Comparison of ENCODE assay signal across 26 mouse cellular contexts in genomic region chr11:104237958-104238747, GRCm38 (mm10). TPM values are rescaled to one million over a fixed set of nuclear protein-coding genes. Genes with fewer than 3 reads are reported as not detected.
DNase-seq lines count a peak whose midpoint lies in the region; ATAC-seq and TF ChIP-seq lines count a peak whose summit lies in the region.
"Had no signal": no experiment of that assay in that cellular context is flagged by ENCODE, and none has a peak within 500 bp of the region (broad histone marks: within the 10 kb centered on the region; RNA-seq: fewer than 3 reads in every experiment).

No protein-coding gene starts in this region.

- no peak for TF ChIP-seq POLR2A in liver, adult 2 months (IDR thresholded peaks at IDR 0.05; ENCODE audit: extremely low read depth, insufficient read depth, low read length)

- H3K79me2 ChIP-seq in liver, adult 2 months (ENCODE audit: control insufficient read depth, insufficient read depth, low read length) = no peaks in the 10 kb centered on the region

- ATAC-seq in hindbrain, embryonic 13.5 days (ENCODE audit: low FRiP score) = no peak
- ATAC-seq in hindbrain, embryonic 16.5 days = no peak
- ATAC-seq in liver, postnatal 0 days = no peak
- peak; percentile 68 for ATAC-seq in Patski
- ATAC-seq: CD4-positive, CD25-positive, alpha-beta regulatory T cell, adult 4 months; forebrain, embryonic 15.5 days; inflammation-experienced regulatory T-cells, adult 6 months had no signal

- TF ChIP-seq CTCF in liver, adult 2 months (IDR thresholded peaks at IDR 0.05; ENCODE audit: low read depth, low read length) = no peak
- TF ChIP-seq CTCF in liver, postnatal 0 days (IDR thresholded peaks at IDR 0.05; ENCODE audit: low read depth) = no peak
- TF ChIP-seq CTCF in Patski (IDR thresholded peaks at IDR 0.05) = no peak

- WGBS in hindbrain, embryonic 13.5 days = 59% methylated on average over 13 of the region's 13 CpGs
- 65% methylated on average over 13 of the region's 13 CpGs for WGBS in hindbrain, embryonic 16.5 days
- 65% methylated on average over 13 of the region's 13 CpGs for WGBS in liver, adult 2 months
- WGBS in liver, postnatal 0 days (ENCODE audit: insufficient replicate concordance) = 53% methylated on average over 13 of the region's 13 CpGs

- H3K9ac ChIP-seq in hindbrain, embryonic 13.5 days = no peak overlapping the region
- H3K9ac ChIP-seq in hindbrain, embryonic 16.5 days (ENCODE audit: low read depth, low read length) = no peak overlapping the region
- H3K9ac ChIP-seq in liver, adult 2 months (ENCODE audit: low read depth, low read length) = no peak overlapping the region
- no peak overlapping the region for H3K9ac ChIP-seq in liver, postnatal 0 days (replicated peaks)
- H3K9ac ChIP-seq: embryonic facial prominence, embryonic 15.5 days; forebrain, embryonic 15.5 days; liver, embryonic 14.5 days had no signal

- no peaks in the 10 kb centered on the region for H3K9me3 ChIP-seq in hindbrain, embryonic 13.5 days
- no peaks in the 10 kb centered on the region for H3K9me3 ChIP-seq in hindbrain, embryonic 16.5 days (ENCODE audit: control insufficient read depth, low read length)
- no peaks in the 10 kb centered on the region for H3K9me3 ChIP-seq in liver, postnatal 0 days (ENCODE audit: low read length)
- H3K9me3 ChIP-seq: embryonic facial prominence, embryonic 15.5 days; forebrain, embryonic 15.5 days; hindbrain, embryonic 10.5 days had no signal

- in situ Hi-C loops in Patski (cut with MboI; ENCODE audit: low pct_unique_long_range_greater_than_20kb) = no loop called here

- peaks cover 16% of the 10 kb centered on the region for H3K27me3 ChIP-seq in hindbrain, embryonic 13.5 days
- H3K27me3 ChIP-seq in hindbrain, embryonic 16.5 days (replicated peaks; ENCODE audit: control insufficient read depth, insufficient read depth, low read length) = no peaks in the 10 kb centered on the region
- no peaks in the 10 kb centered on the region; the same call in 1 of the 2 replicates for H3K27me3 ChIP-seq in liver, adult 2 months (ENCODE audit: control insufficient read depth, insufficient read depth, low read length)
- peaks cover 34% of the 10 kb centered on the region for H3K27me3 ChIP-seq in liver, postnatal 0 days (ENCODE audit: insufficient read depth, low read length)
- H3K27me3 ChIP-seq in Patski = no peaks in the 10 kb centered on the region
- H3K27me3 ChIP-seq: forebrain, embryonic 15.5 days had no signal

- no peak overlapping the region for H3K4me3 ChIP-seq in hindbrain, embryonic 13.5 days
- no peak overlapping the region for H3K4me3 ChIP-seq in hindbrain, embryonic 16.5 days (ENCODE audit: low read length)
- H3K4me3 ChIP-seq in liver, adult 2 months (ENCODE audit: insufficient read depth, low read depth, low read length) = no peak overlapping the region
- H3K4me3 ChIP-seq in liver, postnatal 0 days (ENCODE audit: low read depth, low read length) = no peak overlapping the region
- H3K4me3 ChIP-seq: embryonic facial prominence, embryonic 15.5 days; forebrain, embryonic 15.5 days; hindbrain, embryonic 10.5 days had no signal

- no peaks in the 10 kb centered on the region for H3K36me3 ChIP-seq in hindbrain, embryonic 13.5 days
- no peaks in the 10 kb centered on the region for H3K36me3 ChIP-seq in hindbrain, embryonic 16.5 days (ENCODE audit: control insufficient read depth, insufficient read depth, low read length)
- no peaks in the 10 kb centered on the region for H3K36me3 ChIP-seq in liver, adult 2 months (ENCODE audit: control insufficient read depth, insufficient read depth, low read length)
- H3K36me3 ChIP-seq in liver, postnatal 0 days (replicated peaks; ENCODE audit: insufficient read depth, low read length) = no peaks in the 10 kb centered on the region
- H3K36me3 ChIP-seq: embryonic facial prominence, embryonic 15.5 days; forebrain, embryonic 15.5 days; hindbrain, embryonic 10.5 days had no signal

- peak; percentile 37 for DNase-seq in cerebellum, adult 9-10 months
- no peak for DNase-seq in cerebellum, postnatal 25 days
- peak; percentile 8 for DNase-seq in liver, adult 2 months (ENCODE audit: extremely low read depth, low read depth, low spot score)
- DNase-seq in liver, postnatal 0 days = no peak
- no peak for DNase-seq in Patski (ENCODE audit: low read depth, low spot score)
- DNase-seq in spleen, postnatal 36 days (ENCODE audit: low spot score in 2 of 2) = no peak
- DNase-seq: thymus, adult 18-20 months; thymus, postnatal 36 days had no signal

- H3K27ac ChIP-seq in hindbrain, embryonic 13.5 days = no peak overlapping the region
- H3K27ac ChIP-seq in hindbrain, embryonic 16.5 days (ENCODE audit: low read depth, low read length) = no peak overlapping the region
- no peak overlapping the region for H3K27ac ChIP-seq in liver, adult 2 months (replicated peaks; ENCODE audit: insufficient read depth, low read depth, low read length)
- no peak overlapping the region for H3K27ac ChIP-seq in liver, postnatal 0 days (ENCODE audit: low read depth)
- H3K27ac ChIP-seq: embryonic facial prominence, embryonic 15.5 days; forebrain, embryonic 15.5 days; hindbrain, embryonic 10.5 days; liver, embryonic 14.5 days; macrophage had no signal

- POLR2A ChIA-PET in Patski (lab: Charles Lee) = interaction anchor here (1.2 kb wide), 1 partner anchor 8 kb away, joined by 4 read pairs; no protein-coding TSS in a partner anchor

- peaks cover 52% of the 10 kb centered on the region for H3K4me1 ChIP-seq in hindbrain, embryonic 13.5 days (replicated peaks)
- peaks cover 35% of the 10 kb centered on the region for H3K4me1 ChIP-seq in hindbrain, embryonic 16.5 days (ENCODE audit: control insufficient read depth, insufficient read depth, low read depth, low read length)
- H3K4me1 ChIP-seq in liver, adult 2 months (ENCODE audit: control insufficient read depth, insufficient read depth, low read length) = no peaks in the 10 kb centered on the region; the same call in 1 of the 2 replicates
- H3K4me1 ChIP-seq in liver, postnatal 0 days (ENCODE audit: insufficient read depth) = no peaks in the 10 kb centered on the region

- CTCF ChIA-PET in Patski (lab: Charles Lee) = no interaction called here

- H3K4me2 ChIP-seq in hindbrain, embryonic 13.5 days = 0 out of 2 replicates have a peak overlapping the region, but pooled peaks have one; percentile 80
- H3K4me2 ChIP-seq in hindbrain, embryonic 16.5 days (ENCODE audit: low read length) = no peak overlapping the region
- no peak overlapping the region for H3K4me2 ChIP-seq in liver, postnatal 0 days (ENCODE audit: low read depth, low read length)
- H3K4me2 ChIP-seq: embryonic facial prominence, embryonic 15.5 days had no signal

- TF ChIP-seq EP300 in liver, postnatal 0 days (IDR thresholded peaks at IDR 0.05; ENCODE audit: low read depth) = no peak

RNA-seq across cellular contexts. Expression of gene Mapt, which starts 7.0 kb away (rescaled TPM):
- 711 and 738 TPM in 2 replicates for polyA plus RNA-seq in hindbrain, embryonic 13.5 days (2015; fragmentation: Nextera tagmentation; extraction: Ambion mirVana)
- polyA plus RNA-seq in hindbrain, embryonic 16.5 days (2015; fragmentation: Nextera tagmentation; extraction: Ambion mirVana) = 1,116 and 1,219 TPM in 2 replicates
- 1.5 and 1.6 TPM in 2 replicates for total RNA-seq in liver, adult 2 months (2014; rRNA removed)
- 1.2 and 1.4 TPM in 2 replicates for polyA plus RNA-seq in liver, adult 2 months (2012; rRNA removed)
- 0.28 and 0.33 TPM in 2 replicates for polyA plus RNA-seq in liver, postnatal 0 days (2015; fragmentation: Nextera tagmentation; extraction: Ambion mirVana)
- polyA plus RNA-seq in Patski (2021) = 27.2 TPM
- total RNA-seq: common myeloid progenitor, adult 5-6 weeks had no signal
- polyA plus RNA-seq: macrophage had no signal

RNA-seq across cellular contexts. Expression of gene Sppl2c, which starts 52.0 kb away (rescaled TPM):
- polyA plus RNA-seq in hindbrain, embryonic 13.5 days (2015; fragmentation: Nextera tagmentation; extraction: Ambion mirVana) = not detected in 2 replicates
- not detected in 2 replicates for polyA plus RNA-seq in hindbrain, embryonic 16.5 days (2015; fragmentation: Nextera tagmentation; extraction: Ambion mirVana)
- not detected in 2 replicates for total RNA-seq in liver, adult 2 months (2014; rRNA removed)
- polyA plus RNA-seq in liver, adult 2 months (2012; rRNA removed) = not detected in 2 replicates
- polyA plus RNA-seq in liver, postnatal 0 days (2015; fragmentation: Nextera tagmentation; extraction: Ambion mirVana) = not detected in 2 replicates
- polyA plus RNA-seq in Patski (2021) = not detected
- total RNA-seq: common myeloid progenitor, adult 5-6 weeks; gastrocnemius, postnatal 25 days; left cerebral cortex, postnatal 36 days; midbrain, postnatal 0 days; neutrophil, adult 5-6 weeks had no signal
- polyA plus RNA-seq: CD4-positive, CD25-positive, alpha-beta regulatory T cell, adult 4 months; cerebellum, adult 2 months; embryonic facial prominence, embryonic 15.5 days; forebrain, embryonic 15.5 days; heart, embryonic 16.5 days; hindbrain, embryonic 10.5 days; inflammation-experienced regulatory T-cells, adult 6 months; limb, embryonic 14.5 days; liver, embryonic 14.5 days; macrophage; midbrain, postnatal 0 days; stomach, embryonic 16.5 days had no signal

Comparison
In these comparisons a context has a peak if more than half of its experiments do, and no peak if none do; other contexts are left out.
1. DNase-seq: peak in cerebellum, adult 9-10 months (single experiment) and liver, adult 2 months (single experiment); none in cerebellum, postnatal 25 days (0 of 2), liver, postnatal 0 days (single experiment), Patski (single experiment) and spleen, postnatal 36 days (0 of 2).
2. RNA of gene Mapt, which starts 7.0 kb away (polyA plus RNA-seq): 1,116 to 1,219 TPM in hindbrain, embryonic 16.5 days and 711 to 738 TPM in hindbrain, embryonic 13.5 days; 27.2 TPM in Patski (single experiment), 1.2 to 1.4 TPM in liver, adult 2 months and 0.28 to 0.33 TPM in liver, postnatal 0 days; every median in the first group is over 10 times any median in the second.